Mouse (Mus musculus) ES-CJ7 (cell line): ENCODE measurements around the gene Spin2-ps6.
"Not testable (repeated sequence)": the region's sequence is repeated elsewhere in the genome, so short reads cannot be mapped to it uniquely, and the experiment has no call there.

Source experiments
- DNase-seq: peaks from one replicate; pipeline ENCODE4 v3.0.0; 2011; ENCODE audit warnings: low read depth, low spot score

The Spin2-ps6 gene

GRCm38 (mm10) chrX:33234569-33234968 is at the start of gene Spin2-ps6:
Spin2-ps6 (plus strand) TSS chrX:33234869.
- not testable (repeated sequence) for DNase-seq
